Mouse (Mus musculus) CH12.LX (cell line): ENCODE measurements around the gene Plcb2. TPM values are rescaled to one million over a fixed set of nuclear protein-coding genes. Genes with fewer than 3 reads are reported as not detected.

Experiments used
- DNase-seq: peaks from one replicate; pipeline ENCODE4 v3.0.0-alpha.2; 2013; ENCODE audit errors: extremely low read depth
- H3K27ac ChIP-seq: 2 replicates; pipeline ENCODE4 v1.5.1; 2012; ENCODE audit warnings: low read depth, mild to moderate bottlenecking, control low read depth, moderate library complexity; ENCODE audit not compliant: insufficient read depth
- H3K27me3 ChIP-seq: replicated peaks from 2 replicates; pipeline ENCODE3; 2012; ENCODE audit warnings: inconsistent platforms
- H3K36me3 ChIP-seq, 2 experiments: replicated peaks in 1 of 2; 2 replicates each; pipeline versions ENCODE3 to v1.6.1; 2012; ENCODE audit warnings: inconsistent platforms in 1 of 2, low read length in 1 of 2, mild to moderate bottlenecking in 1 of 2, mixed read lengths in 1 of 2, moderate library complexity in 1 of 2; ENCODE audit not compliant: control insufficient read depth in 1 of 2, insufficient read depth in 1 of 2
- H3K4me1 ChIP-seq, 2 experiments: 2 replicates each; pipeline ENCODE4 v1.6.1; 2012; ENCODE audit warnings: inconsistent platforms in 1 of 2, moderate library complexity in 1 of 2; ENCODE audit not compliant: insufficient read depth in 2 of 2, control insufficient read depth in 1 of 2
- H3K4me2 ChIP-seq: 2 replicates; pipeline ENCODE4 v1.6.1; 2012; ENCODE audit warnings: low read depth, mild to moderate bottlenecking, control low read depth; ENCODE audit not compliant: poor library complexity, insufficient read depth, severe bottlenecking
- H3K4me3 ChIP-seq, 3 experiments: fragments of 150-350 bp in 1 of 3; sonication (generic) in 1 of 3; replicated peaks in 1 of 3; 2 replicates each; pipeline versions ENCODE3 to v1.5.1; 2011 to 2012; ENCODE audit warnings: low read depth in 2 of 3, low read length in 2 of 3, mild to moderate bottlenecking in 2 of 3, moderate library complexity in 2 of 3, control low read depth in 1 of 3, improper control_type of control experiment in 1 of 3, inconsistent platforms in 1 of 3, mixed read lengths in 1 of 3; ENCODE audit not compliant: poor library complexity in 1 of 3
- H3K79me2 ChIP-seq: replicated peaks from 2 replicates; pipeline ENCODE4 v1.6.1; 2012; ENCODE audit warnings: mild to moderate bottlenecking, moderate library complexity; ENCODE audit not compliant: control insufficient read depth, poor library complexity, insufficient read depth, severe bottlenecking; ENCODE audit errors: extremely low read depth
- H3K9ac ChIP-seq: 2 replicates; pipeline ENCODE4 v1.6.1; 2012; ENCODE audit warnings: low read depth, mild to moderate bottlenecking, control low read depth, moderate library complexity; ENCODE audit not compliant: insufficient read depth
- H3K9me3 ChIP-seq: replicated peaks from 2 replicates; pipeline ENCODE3; 2012; ENCODE audit warnings: low read length, inconsistent platforms, mixed read lengths
- CTCF ChIP-seq, 2 experiments: IDR thresholded peaks in 1 of 2; conservative IDR thresholded peaks in 1 of 2; 2 replicates each; pipeline ENCODE4 v1.5.1; 2011 to 2012; ENCODE audit warnings: low read depth in 2 of 2, low read length in 2 of 2, improper control_type of control experiment in 1 of 2, inconsistent platforms in 1 of 2, mild to moderate bottlenecking in 1 of 2, moderate library complexity in 1 of 2
- ELF1 ChIP-seq: IDR thresholded peaks from 2 replicates; pipeline ENCODE4 v1.6.1; 2014; ENCODE audit warnings: low read depth, mild to moderate bottlenecking, inconsistent platforms, low read length, improper control_type of control experiment
- ETS1 ChIP-seq: conservative IDR thresholded peaks from 2 replicates; pipeline ENCODE4 v1.6.1; 2012; ENCODE audit warnings: low read depth, mild to moderate bottlenecking, inconsistent platforms, low read length, improper control_type of control experiment, moderate library complexity
- IRF4 ChIP-seq: IDR thresholded peaks from 2 replicates; pipeline ENCODE4 v1.6.1; 2014; ENCODE audit warnings: low read depth, mild to moderate bottlenecking, inconsistent platforms, low read length, improper control_type of control experiment
- MAFK ChIP-seq: IDR thresholded peaks from 2 replicates; pipeline ENCODE4 v1.6.1; 2011; ENCODE audit warnings: low read length, improper control_type of control experiment; ENCODE audit not compliant: insufficient replicate concordance
- MEF2A ChIP-seq: IDR thresholded peaks from 2 replicates; pipeline ENCODE4 v1.6.1; 2014; ENCODE audit warnings: low read depth, mild to moderate bottlenecking, inconsistent platforms, low read length, improper control_type of control experiment, borderline replicate concordance
- MYC ChIP-seq: IDR thresholded peaks from 2 replicates; pipeline ENCODE4 v1.6.1; 2011; ENCODE audit warnings: low read depth, mild to moderate bottlenecking, improper control_type of control experiment, low read length
- POLR2AphosphoS2 ChIP-seq: IDR thresholded peaks from 2 replicates; pipeline ENCODE4 v1.6.1; 2011; ENCODE audit warnings: low read depth, low read length, improper control_type of control experiment
- RAD21 ChIP-seq: IDR thresholded peaks from 2 replicates; pipeline ENCODE4 v1.6.1; 2011; ENCODE audit warnings: low read depth, mild to moderate bottlenecking, low read length, improper control_type of control experiment, moderate library complexity
- UBTF ChIP-seq: IDR thresholded peaks from 2 replicates; pipeline ENCODE4 v1.6.1; 2012; ENCODE audit warnings: low read depth, mild to moderate bottlenecking, inconsistent platforms, low read length, improper control_type of control experiment, moderate library complexity
- USF1 ChIP-seq: IDR thresholded peaks from 2 replicates; pipeline ENCODE4 v1.6.1; 2014; ENCODE audit warnings: low read depth, mild to moderate bottlenecking, inconsistent platforms, low read length, improper control_type of control experiment
- dilution Hi-C: fragments of 300-500 bp; cut with MboI; formaldehyde crosslinking; loops from 2 replicates; pipeline ENCODE4 v1.14.3; 2020; ENCODE audit warnings: low sequenced_read_pairs; ENCODE audit not compliant: extremely low pct_unique_long_range_greater_than_20kb, extremely low pct_ligation_motif_present
- in situ Hi-C: fragments of 300-500 bp; cut with MboI; formaldehyde crosslinking; loops from 3 replicates; pipeline ENCODE4 v1.14.3; 2019; ENCODE audit warnings: low sequenced_read_pairs, low pct_ligation_motif_present, low pct_unique_long_range_greater_than_20kb, mixed read lengths
- polyA plus RNA-seq: library from polyadenylated mRNA; unstranded; fragments of >175 nt; gene quantifications from 2 replicates; pipeline ENCODE4 v1.2.1, GENCODE M21; 2012; ENCODE audit warnings: low read depth; ENCODE audit not compliant: insufficient read length
- total RNA-seq, 2 experiments: library from RNA; depleted of rRNA; stranded (reverse); fragments of 300-350 nt in 1 of 2; fragments of >200 nt in 1 of 2; gene quantifications; 2 replicates each; pipeline ENCODE4 v1.2.3; 2012 to 2014

The Plcb2 gene
- total and polyA plus RNA-seq, 3 experiments: 5.7 to 22.3 (median 7.8) TPM

GRCm38 (mm10) chr2:118751896-118752791 lies 23.9 kb upstream of the Plcb2 start:
- dilution Hi-C loops: no loop called here
- H3K4me1 ChIP-seq: peaks cover 4 to 30% of the 10 kb centered on the region in 2 experiments; a peak in 3 of 4 replicates

GRCm38 (mm10) chr2:118750476-118750875 lies 22.2 kb upstream of the Plcb2 start:
- H3K9me3 ChIP-seq: no peaks in the 10 kb centered on the region
- in situ Hi-C loops: loop anchor here (25.0 kb wide), 1 partner anchor 437 kb away; no protein-coding TSS in a partner anchor
- peaks cover 0 to 14% of the 10 kb centered on the region in 2 experiments for H3K36me3 ChIP-seq
- no peak overlapping the region for H3K4me3 ChIP-seq
- H3K27ac ChIP-seq: no peak overlapping the region
- H3K4me1 ChIP-seq: peaks cover 4 to 40% of the 10 kb centered on the region in 2 experiments; a peak in 3 of 4 replicates
- dilution Hi-C loops: no loop called here
- no peaks in the 10 kb centered on the region for H3K79me2 ChIP-seq
- TF ChIP-seq USF1 (no peak), MYC (no peak), RAD21 (no peak)
- H3K27me3 ChIP-seq: no peaks in the 10 kb centered on the region
- H3K9ac ChIP-seq: no peak overlapping the region
- H3K4me2 ChIP-seq: no peak overlapping the region
- DNase-seq: no peak

More at GRCm38 (mm10) chr2:118751896-118752791, 23.9 kb upstream of the Plcb2 start:
- Histone ChIP-seq H3K36me3 (peaks cover 0 to 14% of the 10 kb centered on the region in 2 experiments), H3K4me2 (no peak overlapping the region), H3K27ac (no peak overlapping the region), H3K27me3 (peaks cover 3% of the 10 kb centered on the region), H3K9ac (no peak overlapping the region), H3K9me3 (no peaks in the 10 kb centered on the region), H3K79me2 (no peaks in the 10 kb centered on the region), H3K4me3 (no peak overlapping the region)
- in situ Hi-C loops: loop anchor here (25.0 kb wide), 1 partner anchor 435 kb away; no protein-coding TSS in a partner anchor
- no peak for DNase-seq
- no peak for TF ChIP-seq CTCF (conservative IDR thresholded peaks at IDR 0.05 in 1 of 2, IDR thresholded peaks at IDR 0.05 in 1 of 2; ENCODE audit: low read depth in 2 of 2, low read length in 2 of 2)

DNA sequence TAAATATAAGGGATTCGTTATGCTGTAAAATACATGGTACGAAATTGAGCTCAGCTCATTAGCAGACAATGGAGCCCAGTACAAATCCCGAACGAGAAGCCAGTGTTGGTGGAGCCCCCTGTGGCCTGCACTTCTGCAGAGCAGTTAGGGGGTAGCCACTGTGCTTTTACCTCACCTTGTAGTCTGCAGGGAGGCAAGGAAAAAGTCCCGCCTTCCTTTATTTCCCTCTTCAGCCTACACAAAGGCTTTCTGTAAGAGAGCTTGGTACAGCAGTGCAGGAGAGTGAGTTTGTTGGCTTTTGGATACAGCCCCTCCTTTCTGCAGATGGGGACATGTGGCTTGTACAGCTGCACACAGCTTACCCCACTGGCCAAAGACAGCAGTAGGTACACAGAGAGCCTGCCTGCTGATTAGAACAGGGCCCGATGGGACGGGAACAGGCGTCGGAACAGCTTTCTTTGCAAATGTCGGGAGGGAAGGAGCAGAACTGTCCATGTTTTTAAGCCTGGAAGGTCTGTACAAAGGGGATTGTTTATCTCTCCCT lies 21.2 kb upstream of the Plcb2 start:
- dilution Hi-C loops: no loop called here
- no peak overlapping the region for H3K9ac ChIP-seq
- H3K9me3 ChIP-seq: no peaks in the 10 kb centered on the region
- H3K79me2 ChIP-seq: no peaks in the 10 kb centered on the region
- in situ Hi-C loops: loop anchor here (25.0 kb wide), 1 partner anchor 262 kb away; the partner anchor contains the start of gene Srp14
- DNase-seq: no peak
- TF ChIP-seq UBTF (no peak), ELF1 (no peak), MAFK (no peak), ETS1 (no peak), IRF4 (no peak), MEF2A (no peak), POLR2AphosphoS2 (no peak)
- H3K36me3 ChIP-seq: peaks cover 0 to 14% of the 10 kb centered on the region in 2 experiments
- peaks cover 4% of the 10 kb centered on the region for H3K27me3 ChIP-seq
- no peak overlapping the region for H3K4me2 ChIP-seq
- H3K27ac ChIP-seq: no peak overlapping the region
- no peak overlapping the region for H3K4me3 ChIP-seq
- peaks cover 4 to 49% of the 10 kb centered on the region in 2 experiments; a peak in 3 of 4 replicates for H3K4me1 ChIP-seq
